Mouse (Mus musculus): Measurements from ENCODE around the gene Prss23.

The Prss23 gene

DNA sequence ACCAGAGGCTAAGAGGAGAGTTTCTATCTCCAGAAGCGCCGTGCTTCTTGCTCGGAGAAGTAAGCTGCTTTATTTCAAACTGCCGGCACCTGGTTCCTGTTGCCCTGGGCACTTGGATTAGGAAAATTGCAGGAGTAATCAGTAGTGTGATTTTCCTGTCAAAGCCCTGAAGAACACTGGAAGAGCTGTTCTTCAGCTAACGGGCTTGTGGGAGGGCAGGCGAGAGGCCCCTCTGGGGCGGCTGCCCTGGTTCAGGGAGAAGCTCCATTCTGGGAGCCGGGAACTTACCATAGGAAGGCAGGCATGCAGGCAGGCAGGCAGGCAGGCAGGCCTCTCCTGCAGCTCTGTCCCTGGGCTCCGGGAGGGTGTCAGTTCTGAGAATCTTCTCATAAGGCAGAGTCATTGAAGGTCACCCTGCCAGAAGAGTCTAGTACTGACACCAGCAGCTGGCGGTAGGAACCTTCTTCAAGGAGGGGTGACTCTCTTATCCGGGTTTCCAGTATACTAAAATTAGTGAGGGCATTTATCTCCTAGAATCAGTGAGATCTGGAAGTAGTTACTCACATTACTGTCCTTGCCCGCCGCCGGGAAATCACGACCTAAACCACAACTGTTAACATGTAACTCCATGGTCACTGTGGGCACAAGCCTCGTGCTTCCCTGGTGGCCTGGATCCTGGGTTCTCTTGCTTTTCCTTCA is at the start of gene Prss23:
Prss23 (minus strand) TSS at position 457 of the 699 bp plus-strand sequence.
- CTCF ChIA-PET = no interaction called here

DNA sequence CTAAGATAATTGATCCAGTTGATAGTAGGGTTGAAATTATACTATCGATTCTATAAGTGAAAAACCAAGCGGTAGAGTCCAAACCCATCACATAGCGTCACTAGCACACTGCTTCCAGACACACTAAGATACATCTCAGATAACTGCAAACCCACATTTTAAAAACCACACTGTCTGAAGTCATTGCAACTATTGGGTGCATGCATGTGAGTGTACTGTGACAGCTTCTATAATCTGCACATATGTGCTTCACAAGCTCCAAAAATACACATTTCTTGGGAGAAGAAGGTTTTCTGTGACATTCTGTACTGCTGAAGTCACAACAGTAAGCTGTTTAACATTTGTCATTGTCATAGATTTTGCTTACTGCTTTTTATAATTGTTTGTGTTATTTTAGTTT is 49.1 kb upstream of the Prss23 start:
- CTCF ChIA-PET = no interaction called here

DNA sequence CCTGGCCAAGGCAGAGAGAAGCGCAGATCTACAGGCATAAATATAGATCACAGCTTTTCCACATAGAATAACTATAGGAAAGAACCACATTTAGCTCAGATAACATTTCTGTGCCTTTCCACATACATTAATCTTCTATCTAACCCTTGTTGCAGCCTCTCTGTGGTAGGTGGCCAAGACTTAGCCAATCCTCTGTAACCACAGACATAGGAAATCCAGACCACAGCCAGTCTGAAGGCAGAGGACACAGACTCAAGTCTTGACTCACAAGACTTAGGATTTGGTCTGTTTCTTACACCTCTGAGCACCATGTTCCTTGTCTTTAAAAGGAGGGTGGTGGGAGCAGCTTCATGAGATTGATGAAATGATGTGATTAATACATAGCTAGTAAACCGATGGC is 37.6 kb upstream of the Prss23 start:
- CTCF ChIA-PET = no interaction called here

DNA sequence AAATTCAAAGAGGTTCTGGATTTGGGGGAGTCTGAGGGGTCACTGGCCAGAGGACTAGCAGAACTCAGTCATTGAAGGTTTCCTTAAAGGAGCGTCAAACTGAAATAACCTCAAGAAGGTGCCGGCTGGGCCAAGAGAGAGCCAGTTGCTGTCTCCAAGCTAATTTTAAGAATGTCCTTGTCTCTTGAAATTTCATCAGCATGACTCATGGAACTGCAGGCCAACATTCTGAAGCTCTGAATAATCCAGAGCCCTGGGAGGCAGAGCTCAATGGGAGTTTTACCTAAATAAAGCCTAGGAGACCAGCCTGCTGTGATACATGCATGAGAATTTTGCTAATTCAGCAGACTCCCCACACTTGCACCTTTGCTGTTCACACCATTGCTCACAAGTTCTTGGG is 36.5 kb upstream of the Prss23 start:
- CTCF ChIA-PET = no interaction called here

DNA sequence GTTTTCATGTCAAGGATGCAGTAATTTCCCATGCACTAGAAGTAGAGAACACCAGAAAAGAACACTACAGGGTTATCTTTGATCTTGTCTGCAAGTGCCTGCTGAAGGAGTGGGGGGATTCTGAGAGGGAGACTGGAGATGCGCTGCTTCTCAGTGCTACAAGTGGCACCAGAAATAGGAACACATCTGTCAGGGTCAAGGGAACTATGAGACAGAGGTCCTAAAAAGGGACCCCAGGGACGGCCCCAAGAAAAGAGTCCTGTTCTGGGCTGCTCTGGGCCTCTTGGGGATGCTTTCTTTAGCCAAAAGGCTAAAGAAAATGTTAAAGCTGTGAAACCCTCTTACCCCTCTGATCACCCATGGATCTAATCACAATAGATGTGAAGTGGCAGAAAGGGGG is 35.2 kb upstream of the Prss23 start:
- CTCF ChIA-PET = no interaction called here

DNA sequence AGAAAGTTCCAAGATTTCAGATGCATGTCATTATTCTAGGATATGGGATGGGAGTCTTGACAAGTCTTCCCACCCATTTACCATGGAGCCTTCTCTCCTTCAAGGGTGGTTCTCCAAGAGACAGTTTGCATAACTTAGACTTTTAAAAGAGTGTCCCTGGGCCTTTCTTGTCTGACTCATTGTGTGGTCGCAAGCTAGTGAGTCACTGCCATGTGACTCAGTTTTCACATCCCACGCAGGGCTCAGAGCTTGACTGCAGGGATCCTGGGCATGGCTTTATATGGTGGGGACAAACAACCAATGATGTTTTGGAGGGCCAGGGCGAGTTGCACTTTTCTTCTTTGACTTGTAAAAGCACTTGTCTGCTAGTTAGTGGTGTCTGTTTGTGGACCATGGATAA is 34.0 kb upstream of the Prss23 start:
- CTCF ChIA-PET = no interaction called here

DNA sequence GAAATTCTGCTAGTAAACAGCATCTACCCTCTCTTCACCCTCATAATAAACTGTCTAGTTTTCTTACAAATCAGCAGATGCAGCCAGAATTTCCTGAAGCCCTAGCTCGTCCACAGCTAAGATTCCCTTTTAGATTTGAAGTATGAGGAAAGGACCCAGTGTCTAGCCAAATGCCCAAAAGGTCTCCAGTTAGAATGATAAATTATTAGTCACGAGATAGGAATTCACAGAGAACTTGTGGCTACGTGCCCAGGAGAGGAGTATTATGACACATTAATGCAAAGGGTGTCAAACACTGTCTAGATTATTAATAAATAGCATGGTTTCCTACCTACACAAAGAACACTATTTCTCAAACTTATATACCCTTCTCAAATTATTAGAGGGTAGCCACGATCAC is 32.6 kb upstream of the Prss23 start:
- CTCF ChIA-PET = no interaction called here

DNA sequence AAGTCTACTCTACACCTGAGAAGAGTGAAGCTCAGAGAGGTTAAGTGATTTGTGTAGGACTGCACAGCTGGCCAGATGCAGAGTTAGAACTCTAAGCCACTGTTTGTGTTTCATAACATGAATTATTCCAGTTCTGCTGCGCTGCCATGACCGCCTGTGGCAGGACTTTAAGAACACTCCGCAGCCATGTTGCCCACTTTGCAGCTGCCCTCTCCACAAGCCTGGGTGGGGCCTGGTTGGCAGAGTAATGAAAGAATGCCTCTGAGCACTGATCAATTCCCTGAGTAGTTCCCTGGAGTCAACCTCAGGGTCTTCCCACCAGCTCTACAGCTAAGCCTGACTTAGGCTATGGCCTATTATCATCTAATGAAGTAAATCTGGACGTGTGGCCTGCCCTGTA is 32.1 kb upstream of the Prss23 start:
- CTCF ChIA-PET = no interaction called here

DNA sequence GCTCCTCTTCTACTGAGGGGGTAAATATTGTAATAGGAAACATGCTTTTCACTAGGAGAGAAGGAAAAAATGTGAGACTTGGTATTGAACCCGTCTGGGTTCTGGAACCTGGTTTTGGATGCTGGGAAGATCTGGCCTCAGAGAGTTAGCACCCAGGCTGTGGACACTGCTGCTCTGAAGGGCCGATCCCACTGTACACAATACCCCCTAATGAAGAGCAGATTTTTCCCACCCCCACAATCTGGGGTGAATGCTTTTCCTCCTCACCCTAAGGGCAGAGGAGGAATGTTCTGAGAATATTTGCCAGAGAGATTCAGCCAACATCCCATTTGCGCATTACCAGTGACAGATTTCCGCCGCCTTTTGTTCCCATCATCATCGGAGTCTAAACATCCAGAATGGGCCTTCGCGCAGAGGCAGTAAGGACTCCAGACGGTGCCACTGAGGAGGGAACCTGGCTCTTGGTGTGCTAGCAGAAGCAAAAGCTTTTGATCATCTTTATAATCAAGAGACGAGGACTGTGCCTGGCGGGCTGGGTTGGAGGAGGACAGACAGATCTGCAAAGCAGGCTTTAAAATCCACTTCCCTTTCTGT is 31.6 kb upstream of the Prss23 start:
- CTCF ChIA-PET = no interaction called here

DNA sequence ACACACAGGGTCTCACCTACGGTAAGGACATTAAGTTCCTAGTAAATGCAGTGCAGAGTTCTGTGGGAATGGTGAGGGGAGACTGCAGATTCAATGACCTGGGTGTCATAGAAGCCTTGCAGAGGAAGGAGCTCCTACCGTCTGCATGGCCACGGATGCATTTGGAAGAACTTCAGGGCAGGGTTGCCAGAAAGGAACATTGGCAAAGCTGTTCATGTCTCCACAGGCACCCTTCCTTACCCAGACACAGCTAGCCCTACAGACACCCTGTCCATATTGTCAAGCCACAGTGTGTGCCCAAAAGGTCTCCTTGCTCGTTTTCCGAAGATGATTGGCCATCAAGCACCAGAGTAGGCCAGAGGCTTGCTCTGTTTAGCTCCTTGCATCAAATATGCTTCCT is 30.1 kb upstream of the Prss23 start:
- CTCF ChIA-PET = no interaction called here

DNA sequence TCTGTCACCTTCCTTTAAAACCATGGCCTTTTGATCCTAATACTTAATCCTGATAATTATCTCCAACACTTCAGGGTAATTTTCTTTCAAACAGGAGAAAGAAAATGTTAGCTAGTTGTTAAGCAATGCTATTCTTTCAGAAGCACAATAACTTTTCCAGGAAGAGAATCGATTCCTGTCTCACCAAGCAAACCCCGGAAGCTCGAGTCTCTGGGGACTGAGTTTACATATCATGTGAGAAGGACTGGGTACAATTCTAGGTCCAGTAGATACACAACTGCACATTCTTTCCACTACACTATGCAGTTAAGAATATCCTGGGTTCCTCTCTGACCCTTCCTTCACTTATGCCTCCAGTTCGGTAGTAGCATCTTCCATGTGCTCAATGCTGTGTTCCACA is 29.7 kb upstream of the Prss23 start:
- CTCF ChIA-PET = no interaction called here

DNA sequence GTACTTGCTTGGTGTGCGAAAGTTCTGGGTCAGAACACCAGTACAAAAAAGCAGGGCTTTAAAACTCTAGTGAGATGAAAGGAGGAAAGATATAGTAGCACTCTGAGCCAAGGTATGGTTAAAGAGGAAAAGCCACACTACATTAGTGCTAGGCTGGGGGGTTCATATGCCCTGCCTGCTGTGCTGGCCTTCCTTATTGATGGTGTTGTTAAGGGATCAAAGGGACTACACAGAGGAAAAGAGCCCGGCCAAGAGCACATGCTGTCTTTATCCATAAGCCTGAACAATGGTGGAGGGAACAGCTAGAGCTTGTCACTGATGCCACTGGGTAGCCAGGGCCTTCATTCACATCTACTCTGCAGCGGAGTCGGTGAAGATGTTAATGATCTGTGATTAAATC is 28.2 kb upstream of the Prss23 start:
- CTCF ChIA-PET = no interaction called here

DNA sequence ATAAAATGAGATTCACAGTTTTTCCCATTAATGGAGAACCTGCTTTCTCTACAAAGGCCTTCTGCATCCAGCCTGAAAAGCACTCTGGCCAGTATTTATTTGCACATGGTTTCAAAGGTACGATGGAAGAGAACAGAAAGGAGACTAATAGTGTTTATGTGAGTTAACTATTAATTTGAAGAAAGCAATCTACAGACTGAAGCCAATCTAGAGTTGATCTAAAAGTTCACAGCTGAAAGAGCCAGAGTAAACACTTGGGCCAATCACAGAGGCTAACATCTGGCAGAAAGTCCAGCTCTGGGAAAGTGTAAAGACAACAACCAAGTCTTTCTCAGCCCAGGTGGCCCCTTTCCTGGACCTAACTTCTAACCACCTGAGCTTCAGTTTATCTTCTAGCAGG is 27.1 kb upstream of the Prss23 start:
- CTCF ChIA-PET = no interaction called here

DNA sequence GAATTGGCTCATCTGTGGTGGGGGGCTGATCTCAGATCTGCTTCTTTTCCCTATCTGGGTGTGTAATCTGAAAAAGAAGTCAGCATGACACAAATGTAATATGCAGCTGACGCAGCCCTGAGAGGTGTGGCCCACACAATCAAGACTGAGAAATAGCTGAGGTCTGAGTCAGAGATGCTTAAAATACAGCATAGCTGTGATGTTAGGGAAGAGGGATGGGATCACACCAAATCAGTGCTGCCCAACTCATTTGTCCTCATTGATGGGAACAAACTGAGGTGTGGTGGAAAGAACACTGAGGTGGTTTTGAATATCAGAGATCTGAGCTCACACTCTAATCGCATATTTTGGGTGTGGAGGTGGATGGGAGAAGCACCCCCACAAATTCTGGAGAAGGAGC is 14.0 kb upstream of the Prss23 start:
- CTCF ChIA-PET = no interaction called here

DNA sequence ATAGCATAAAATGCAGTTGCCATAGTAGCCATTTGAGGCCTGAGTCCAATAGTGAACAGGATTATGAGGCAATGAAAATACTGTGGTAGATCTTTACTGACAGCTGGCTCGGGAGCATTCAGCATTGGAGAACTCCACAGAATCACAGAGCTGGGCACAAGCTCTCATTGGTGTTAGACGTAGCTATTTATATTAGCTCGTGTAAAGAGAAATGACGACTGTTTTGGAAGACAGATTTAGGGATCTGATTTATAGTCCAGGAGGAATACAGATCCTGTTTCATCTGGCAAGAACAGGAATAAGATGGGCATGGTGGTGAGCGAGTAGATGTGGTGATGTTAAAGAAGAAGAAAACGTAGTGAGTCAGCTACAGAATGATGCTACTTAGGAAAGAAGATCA is 12.4 kb upstream of the Prss23 start:
- CTCF ChIA-PET = no interaction called here

DNA sequence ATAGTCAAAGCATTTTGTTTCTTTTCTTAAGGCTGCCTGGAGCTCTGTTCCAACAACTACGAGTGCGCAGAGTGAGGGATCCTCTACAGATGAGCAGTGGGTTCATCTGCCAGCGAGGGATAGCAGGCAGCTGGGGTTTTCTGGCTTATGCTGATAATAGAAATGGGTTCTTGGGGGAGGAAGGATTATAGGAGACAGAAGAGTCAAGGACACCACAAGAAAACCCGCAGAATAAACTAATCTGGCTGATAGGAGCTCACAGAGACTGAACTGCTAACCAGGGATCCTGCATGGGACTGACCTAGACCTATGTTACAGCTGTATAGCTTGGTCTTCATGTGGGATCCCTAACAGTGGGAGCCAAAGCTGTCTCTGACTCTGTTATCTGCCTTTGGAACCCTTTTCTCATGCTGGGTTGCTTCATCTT is 456 bp upstream of the Prss23 start:
- CTCF ChIA-PET = no interaction called here

DNA sequence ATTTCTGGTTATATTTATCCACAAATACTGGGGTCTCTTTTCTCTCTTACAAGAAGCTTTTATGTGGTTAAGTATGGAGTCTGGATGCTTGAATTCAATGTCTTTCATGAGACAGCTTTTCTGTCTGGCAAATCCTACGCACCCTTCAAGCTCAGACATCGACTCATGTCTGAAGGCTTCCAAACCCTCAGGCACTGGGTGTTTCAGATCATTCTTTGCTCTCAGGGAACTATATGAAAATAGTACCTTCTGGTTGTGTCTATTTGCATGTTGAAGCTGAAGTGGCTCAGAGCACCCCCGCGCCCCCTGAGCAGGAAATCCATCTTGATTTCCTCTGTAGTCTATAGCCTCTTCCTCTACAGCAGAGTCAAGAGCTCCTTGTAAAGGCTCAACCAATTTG is 3.2 kb downstream of the Prss23 start:
- CTCF ChIA-PET = no interaction called here

DNA sequence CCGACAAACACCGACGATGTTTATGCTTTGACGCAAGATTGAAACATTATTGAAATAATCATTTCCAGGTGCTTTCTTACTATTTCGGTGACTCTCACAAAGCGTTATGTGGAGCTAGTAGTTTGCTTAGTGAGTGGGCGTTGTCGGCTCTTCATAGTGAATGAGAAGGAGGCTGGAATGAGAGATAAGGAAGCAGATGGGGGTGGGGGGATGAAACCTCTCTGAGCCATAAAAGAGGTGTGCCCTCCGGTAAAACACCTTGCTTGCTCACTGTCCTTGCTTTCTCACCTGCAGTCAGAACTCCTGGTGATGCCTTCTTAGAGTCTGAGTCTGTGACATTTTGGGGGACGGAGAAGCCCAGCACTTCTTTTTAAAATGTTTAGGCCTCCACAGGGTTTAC is 4.8 kb downstream of the Prss23 start:
- CTCF ChIA-PET = no interaction called here

DNA sequence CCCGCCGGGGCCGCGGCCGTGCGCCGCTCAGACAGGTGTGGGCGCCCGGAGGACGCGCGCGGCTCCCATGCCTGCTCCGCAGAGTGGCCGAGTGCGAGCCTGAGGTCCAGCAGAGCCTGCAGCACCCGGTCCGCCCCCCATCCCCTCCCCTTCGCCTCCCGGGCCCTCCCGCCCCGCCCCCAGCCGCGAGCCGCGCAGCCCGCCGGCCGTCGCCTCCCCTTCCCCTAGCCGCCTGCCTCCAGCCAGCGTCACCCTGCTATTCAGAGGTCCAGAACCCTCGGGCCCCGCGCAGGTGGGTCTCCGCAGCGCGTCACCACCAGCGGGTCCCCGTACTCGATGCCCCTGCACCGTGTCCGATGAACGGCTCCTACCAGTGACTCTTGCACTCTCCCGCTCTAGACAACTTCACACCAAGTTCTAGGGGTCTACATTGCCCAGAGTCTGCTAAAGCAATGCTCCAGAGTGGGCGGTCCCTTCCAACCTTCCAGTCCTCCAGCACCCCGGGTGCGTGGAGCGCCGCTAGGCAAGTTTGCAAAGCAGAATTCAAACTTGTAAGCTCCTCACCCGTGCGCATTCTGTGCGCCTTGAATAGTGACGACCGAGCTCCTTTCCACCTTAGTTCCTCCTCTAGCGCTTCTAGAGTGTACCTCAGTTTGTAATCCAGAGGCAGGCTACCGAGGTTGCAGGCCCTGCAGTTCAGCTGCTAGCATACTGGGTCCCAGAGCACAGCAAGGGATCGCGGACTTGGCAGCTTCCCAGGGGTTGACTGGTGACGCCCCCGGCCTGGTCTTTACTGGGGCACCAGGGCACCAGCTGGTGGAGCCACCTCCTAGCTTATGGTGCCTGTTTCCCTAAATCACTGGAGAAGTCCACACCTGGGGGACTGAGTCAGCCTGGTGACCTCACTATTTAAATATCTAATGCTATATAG is 9.3 kb downstream of the Prss23 start:
- CTCF ChIA-PET = no interaction called here

DNA sequence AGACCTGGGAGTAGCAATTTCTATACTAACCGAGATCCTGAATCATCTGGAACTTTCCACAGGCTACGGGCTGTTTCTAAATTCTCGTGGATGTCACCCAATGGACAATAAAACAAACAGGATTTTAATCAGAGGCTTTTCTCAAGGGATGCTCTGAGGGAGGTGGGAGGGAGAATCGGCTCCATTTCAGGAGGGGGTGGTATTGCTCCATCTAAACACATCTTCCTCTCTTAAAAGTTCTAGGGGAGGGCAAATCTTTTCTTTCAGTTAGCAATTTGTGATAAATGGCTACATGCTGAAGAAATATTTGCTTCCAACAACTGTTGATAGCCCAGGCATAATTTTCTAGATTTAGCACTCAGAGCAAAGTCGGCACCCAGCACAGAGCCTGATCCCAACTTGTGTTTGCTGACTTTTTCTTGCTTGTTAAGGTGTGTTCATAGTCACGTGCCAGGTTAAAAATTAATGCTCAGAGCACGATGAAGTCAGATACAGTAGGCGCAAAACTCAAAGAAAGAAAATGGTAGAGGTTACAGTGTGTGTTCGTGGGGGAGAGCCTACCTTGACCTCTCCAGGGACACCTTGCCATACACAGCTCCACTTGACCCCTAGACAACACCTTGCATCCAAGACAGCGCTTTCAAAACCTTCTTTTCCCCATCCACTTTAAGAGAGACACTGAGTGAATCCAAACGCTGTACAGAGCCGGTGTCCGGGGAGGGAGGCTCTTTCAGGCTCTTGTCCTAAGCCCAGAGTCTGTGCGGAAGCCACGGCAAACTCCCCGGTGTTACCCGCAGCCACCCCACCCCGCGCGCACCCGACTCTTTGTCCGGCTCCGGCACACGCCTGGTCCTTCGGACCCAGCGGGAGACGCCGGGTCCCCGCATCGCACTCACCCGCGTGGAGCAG is 10.2 kb downstream of the Prss23 start:
- CTCF ChIA-PET = no interaction called here

DNA sequence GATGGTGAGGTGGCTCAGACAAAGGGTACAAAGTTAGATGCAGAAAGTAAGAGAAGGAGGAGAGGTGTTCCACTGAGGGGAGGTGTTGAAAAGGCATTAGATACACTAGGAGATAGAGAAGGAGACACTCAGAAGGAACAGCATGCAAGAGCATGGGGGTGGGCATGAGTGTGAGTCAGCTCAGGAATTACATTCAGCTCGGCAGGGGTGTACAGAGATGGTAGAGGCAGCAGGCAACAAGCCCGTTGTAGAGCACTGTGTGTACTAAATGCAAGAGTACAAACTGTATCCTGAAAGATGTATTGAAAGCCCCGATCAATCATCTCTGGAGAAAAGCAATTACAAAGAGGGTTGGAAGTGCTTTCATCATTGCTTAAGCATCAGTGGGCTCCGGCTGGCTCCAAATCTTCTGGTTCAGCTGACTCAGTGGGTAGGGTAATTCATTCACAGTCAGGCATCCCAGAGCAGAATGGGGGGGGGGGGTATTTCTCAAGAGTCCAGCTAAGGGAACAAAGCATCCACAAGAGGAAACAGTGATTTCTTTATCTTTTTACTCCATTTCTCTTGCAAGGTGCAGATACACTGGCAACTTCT is 15.0 kb downstream of the Prss23 start:
- CTCF ChIA-PET = no interaction called here

DNA sequence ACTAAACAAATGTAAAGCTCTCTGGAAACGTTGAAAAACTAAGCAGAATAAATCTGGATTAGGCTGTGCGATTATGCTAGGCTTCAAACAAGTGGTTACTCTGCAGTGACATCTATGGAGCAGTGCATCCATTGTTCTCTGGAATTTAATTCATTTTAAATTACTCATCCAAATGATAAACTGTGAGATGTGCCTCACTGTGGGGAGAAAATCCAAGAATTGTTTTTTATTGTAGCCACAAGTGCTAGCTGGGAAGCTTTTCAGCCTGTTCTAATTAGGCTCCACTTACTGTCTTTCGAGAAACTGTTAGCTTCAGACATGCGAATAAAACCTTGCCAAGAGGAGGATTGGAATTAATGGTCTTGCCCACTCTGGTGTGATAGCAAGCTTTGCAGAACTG is 18.3 kb downstream of the Prss23 start:
- CTCF ChIA-PET = no interaction called here
